Mouse (Mus musculus) intestine, postnatal 0 days (tissue): ENCODE data around the gene Erich2. TPM values are rescaled to one million over a fixed set of nuclear protein-coding genes. Genes with fewer than 3 reads are reported as not detected.

Source experiments
- ATAC-seq: fragments of 200-750 bp; cut with Nextera tagmentation; 2 replicates; pipeline ENCODE4 v1.8.0; 2017; ENCODE audit warnings: mild to moderate bottlenecking, moderate TSS enrichment, moderate library complexity
- H3K27ac ChIP-seq: fragments of 300-500 bp; sonication (generic); 2 replicates; pipeline ENCODE4 v1.5.1; 2014; ENCODE audit warnings: mild to moderate bottlenecking, low read depth, low read length, moderate library complexity
- H3K27me3 ChIP-seq: fragments of 300-500 bp; sonication (generic); replicated peaks from 2 replicates; pipeline ENCODE4 v1.6.1; 2014; ENCODE audit warnings: low read length, mixed read lengths; ENCODE audit not compliant: control insufficient read depth, insufficient read depth
- H3K36me3 ChIP-seq: fragments of 300-500 bp; sonication (generic); 2 replicates; pipeline ENCODE4 v1.6.1; 2014; ENCODE audit warnings: mild to moderate bottlenecking, moderate library complexity; ENCODE audit not compliant: control insufficient read depth, insufficient read depth
- H3K4me1 ChIP-seq: fragments of 300-500 bp; sonication (generic); replicated peaks from 2 replicates; pipeline ENCODE4 v1.6.1; 2014; ENCODE audit warnings: antibody characterized with exemption, low read length, mixed read lengths; ENCODE audit not compliant: control insufficient read depth, insufficient read depth
- H3K4me2 ChIP-seq: fragments of 300-500 bp; sonication (generic); replicated peaks from 2 replicates; pipeline ENCODE4 v1.6.1; 2014; ENCODE audit warnings: low read depth, mild to moderate bottlenecking, moderate library complexity
- H3K4me3 ChIP-seq: fragments of 300-500 bp; sonication (generic); 2 replicates; pipeline ENCODE4 v1.5.1; 2014; ENCODE audit warnings: low read depth, low read length
- H3K9ac ChIP-seq: fragments of 300-500 bp; sonication (generic); 2 replicates; pipeline ENCODE4 v1.6.1; 2014; ENCODE audit warnings: mild to moderate bottlenecking, low read depth, low read length
- H3K9me3 ChIP-seq: fragments of 300-500 bp; sonication (generic); 2 replicates; pipeline ENCODE4 v1.6.1; 2016; ENCODE audit warnings: mixed run types; ENCODE audit not compliant: control insufficient read depth
- CTCF ChIP-seq: sonication (generic); IDR thresholded peaks from 2 replicates; pipeline ENCODE4 v1.5.1; 2016; ENCODE audit warnings: low read depth, mild to moderate bottlenecking, control low read depth, antibody characterized with exemption, moderate library complexity
- WGBS: fragments of 180-500 bp; shearing (Covaris S2); extraction: QIAGEN DNeasy Blood & Tissue Kit; methylation state at CpG from one replicate; pipeline ENCODE4 v1.1.7; 2014; 5-methylcytosine and 5-hydroxymethylcytosine counted together
- polyA plus RNA-seq: library from polyadenylated mRNA; unstranded; fragments of >200 nt; fragmentation: Nextera tagmentation; extraction: Ambion mirVana; gene quantifications from 2 replicates; pipeline ENCODE4 v1.2.1, GENCODE M21; 2015

Gene Erich2
- polyA plus RNA-seq, 1 experiment from 2014 or later: 0.94 TPM

DNA sequence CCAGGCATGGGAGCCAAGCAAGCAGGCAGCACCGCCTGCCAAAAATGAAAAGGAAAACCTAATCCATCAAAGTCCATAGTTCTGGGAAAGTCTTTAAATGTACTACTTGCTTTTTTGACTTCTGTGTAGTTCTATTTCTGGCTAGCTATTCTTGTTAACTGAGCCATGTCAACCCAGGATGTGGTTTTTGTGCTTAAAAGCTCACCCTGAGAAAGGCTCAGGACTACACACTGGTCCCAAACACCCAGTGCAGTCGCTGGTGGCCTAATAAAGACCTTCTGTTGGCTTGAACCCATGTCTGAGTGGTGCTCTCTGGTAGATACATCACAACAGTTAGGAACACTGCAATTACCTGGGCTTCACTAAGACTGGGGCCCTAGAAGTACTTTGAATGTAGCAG, 42.8 kb downstream of the Erich2 start:
- TF ChIP-seq CTCF: no peak
- no peak for ATAC-seq
- no peaks in the 10 kb centered on the region for H3K27me3 ChIP-seq
- H3K4me3 ChIP-seq: no peak overlapping the region
- no peak overlapping the region for H3K9ac ChIP-seq
- no peaks in the 10 kb centered on the region for H3K4me1 ChIP-seq
- no peak overlapping the region for H3K27ac ChIP-seq
- WGBS: 82% methylated on average over 2 of the region's 2 CpGs
- H3K4me2 ChIP-seq: no peak overlapping the region
- no peaks in the 10 kb centered on the region for H3K36me3 ChIP-seq
- no peaks in the 10 kb centered on the region for H3K9me3 ChIP-seq

DNA sequence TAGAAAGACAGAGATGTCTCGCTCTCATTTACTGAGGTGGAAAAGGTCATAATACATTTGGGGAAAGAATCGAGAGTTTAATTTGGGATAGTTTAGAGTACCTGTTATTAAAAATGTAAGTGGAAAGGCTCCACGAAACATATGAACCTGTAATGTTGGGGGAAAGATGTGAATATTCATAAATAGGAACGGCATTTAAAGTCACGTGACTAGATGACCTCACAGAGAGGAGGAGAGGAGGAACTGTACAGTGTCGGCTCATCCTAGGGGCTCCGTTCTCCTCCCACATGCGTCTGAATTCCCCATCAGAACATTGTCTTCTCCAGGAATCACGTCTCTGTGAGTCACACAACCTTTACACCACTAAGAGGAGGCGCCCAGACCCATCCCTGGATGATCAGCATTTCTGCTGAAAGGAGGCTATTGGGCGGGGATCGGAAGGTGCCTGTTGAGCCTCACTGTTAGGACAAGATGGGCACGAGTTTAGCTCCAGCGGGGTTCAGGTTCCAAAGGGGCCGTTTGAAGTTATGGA, 43.5 kb downstream of the Erich2 start:
- TF ChIP-seq CTCF: no peak

DNA sequence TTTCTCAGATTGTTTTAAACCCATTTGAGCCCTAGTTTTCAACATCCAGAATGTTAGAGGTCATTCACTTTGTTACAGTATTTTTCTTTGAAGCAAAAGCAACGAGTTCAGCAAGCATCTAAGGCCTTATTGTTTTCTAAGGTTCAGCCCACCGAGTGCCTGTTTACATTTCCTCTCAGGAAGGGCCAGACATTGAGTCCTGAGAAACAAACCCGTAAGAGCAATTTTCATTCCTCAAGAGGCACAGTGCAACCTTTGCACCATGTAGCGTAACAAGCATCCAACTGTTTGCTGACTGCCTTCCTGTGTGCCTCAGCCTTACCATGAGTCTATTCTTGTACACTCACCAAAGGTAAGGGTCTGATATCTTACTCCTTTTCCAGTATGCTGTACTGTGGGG, 44.2 kb downstream of the Erich2 start, which contains the start of gene Gad1:
Gad1 (plus strand) TSS at position 301 of the 400 bp plus-strand sequence.
- H3K4me1 ChIP-seq: no peaks in the 10 kb centered on the region
- ATAC-seq: no peak
- WGBS: 29% methylated on average over 4 of the region's 4 CpGs
- H3K27ac ChIP-seq: no peak within 1 kb of the TSS
- H3K36me3 ChIP-seq: no peaks in the 10 kb centered on the region
- no peak within 1 kb of the TSS for H3K9ac ChIP-seq
- H3K9me3 ChIP-seq: no peaks in the 10 kb centered on the region
- 0 out of 2 replicates have a peak, but pooled peaks cover 4% of the 10 kb centered on the region for H3K27me3 ChIP-seq
- H3K4me3 ChIP-seq: no peak within 1 kb of the TSS
- no peak within 1 kb of the TSS for H3K4me2 ChIP-seq
- no peak for TF ChIP-seq CTCF

More for the DNA sequence above, 43.5 kb downstream of the Erich2 start:
- Histone ChIP-seq H3K27ac (no peak overlapping the region), H3K9me3 (no peaks in the 10 kb centered on the region), H3K27me3 (no peaks in the 10 kb centered on the region), H3K36me3 (no peaks in the 10 kb centered on the region), H3K4me2 (no peak overlapping the region), H3K9ac (no peak overlapping the region), H3K4me1 (no peaks in the 10 kb centered on the region), H3K4me3 (no peak overlapping the region)
- ATAC-seq: no peak
- WGBS: 79% methylated on average over 15 of the region's 15 CpGs

DNA sequence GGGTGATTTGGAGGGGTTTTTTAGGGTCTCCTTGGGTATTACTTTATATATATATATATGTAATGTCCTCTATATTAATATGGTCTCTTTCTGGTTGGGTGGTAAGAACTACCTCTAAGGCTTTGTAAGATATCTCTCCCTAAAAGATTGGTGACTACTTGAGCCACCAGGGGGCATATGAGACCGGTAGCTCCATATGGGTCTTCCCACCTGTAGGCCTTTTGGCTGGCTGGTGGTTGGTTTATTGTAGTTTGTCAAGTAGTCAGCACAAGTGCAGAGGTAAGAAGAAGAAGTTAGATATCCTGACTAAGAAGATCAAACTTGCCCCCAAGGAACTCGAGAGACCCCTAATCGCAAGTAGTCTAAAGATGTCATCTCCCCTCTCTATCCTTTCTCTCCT, 45.2 kb downstream of the Erich2 start:
- peak; percentile 36 for TF ChIP-seq CTCF
- no peaks in the 10 kb centered on the region for H3K9me3 ChIP-seq
- no peak overlapping the region for H3K4me3 ChIP-seq
- H3K27ac ChIP-seq: no peak overlapping the region
- H3K9ac ChIP-seq: no peak overlapping the region
- ATAC-seq: no peak
- H3K4me2 ChIP-seq: no peak overlapping the region
- H3K27me3 ChIP-seq: peaks cover 9% of the 10 kb centered on the region; the same call in 1 of the 2 replicates
- H3K36me3 ChIP-seq: no peaks in the 10 kb centered on the region
- no peaks in the 10 kb centered on the region for H3K4me1 ChIP-seq
- WGBS: 72% methylated on average over 3 of the region's 3 CpGs

DNA sequence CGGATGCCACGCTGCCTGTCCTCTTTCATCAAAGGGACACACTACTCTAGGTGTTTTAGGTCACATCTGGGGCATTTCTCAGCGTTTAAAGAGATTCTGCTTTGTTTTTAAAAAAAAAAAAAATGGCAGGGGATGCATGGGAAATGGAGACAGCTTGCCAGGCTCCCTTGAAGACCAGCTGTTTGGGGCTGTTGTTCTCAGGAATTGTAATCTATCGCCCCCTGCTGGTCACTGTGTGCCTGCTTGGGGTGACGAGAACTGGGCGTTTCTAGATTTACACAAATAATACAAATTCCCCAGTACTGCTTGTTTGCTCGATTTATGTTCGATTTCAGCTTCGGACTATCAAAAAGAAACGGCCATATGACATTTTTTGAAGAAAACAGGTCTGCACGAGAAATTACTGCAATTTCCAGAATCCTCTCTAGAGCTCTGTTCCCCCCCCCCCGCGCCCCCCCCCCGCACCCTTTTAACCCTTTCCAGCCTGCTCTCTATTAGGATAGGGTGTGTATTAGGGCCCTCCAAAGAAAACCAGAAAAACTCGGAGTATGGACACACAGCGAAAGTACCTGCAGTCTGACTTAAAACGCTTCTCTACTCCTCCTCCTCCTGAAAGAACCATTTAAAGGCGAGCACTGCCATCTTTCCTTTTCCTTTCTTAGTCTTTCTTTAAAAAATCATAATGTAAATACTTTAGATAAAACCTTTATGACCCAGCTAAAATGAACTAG, 49.7 kb downstream of the Erich2 start:
- H3K27ac ChIP-seq: no peak overlapping the region
- peaks cover 53% of the 10 kb centered on the region for H3K27me3 ChIP-seq
- peak; percentile 87 for TF ChIP-seq CTCF
- H3K4me3 ChIP-seq: no peak overlapping the region
- no peaks in the 10 kb centered on the region for H3K4me1 ChIP-seq
- no peaks in the 10 kb centered on the region for H3K9me3 ChIP-seq
- H3K4me2 ChIP-seq: no peak overlapping the region
- H3K36me3 ChIP-seq: no peaks in the 10 kb centered on the region
- WGBS: 7% methylated on average over 17 of the region's 18 CpGs
- ATAC-seq: no peak
- H3K9ac ChIP-seq: no peak overlapping the region

DNA sequence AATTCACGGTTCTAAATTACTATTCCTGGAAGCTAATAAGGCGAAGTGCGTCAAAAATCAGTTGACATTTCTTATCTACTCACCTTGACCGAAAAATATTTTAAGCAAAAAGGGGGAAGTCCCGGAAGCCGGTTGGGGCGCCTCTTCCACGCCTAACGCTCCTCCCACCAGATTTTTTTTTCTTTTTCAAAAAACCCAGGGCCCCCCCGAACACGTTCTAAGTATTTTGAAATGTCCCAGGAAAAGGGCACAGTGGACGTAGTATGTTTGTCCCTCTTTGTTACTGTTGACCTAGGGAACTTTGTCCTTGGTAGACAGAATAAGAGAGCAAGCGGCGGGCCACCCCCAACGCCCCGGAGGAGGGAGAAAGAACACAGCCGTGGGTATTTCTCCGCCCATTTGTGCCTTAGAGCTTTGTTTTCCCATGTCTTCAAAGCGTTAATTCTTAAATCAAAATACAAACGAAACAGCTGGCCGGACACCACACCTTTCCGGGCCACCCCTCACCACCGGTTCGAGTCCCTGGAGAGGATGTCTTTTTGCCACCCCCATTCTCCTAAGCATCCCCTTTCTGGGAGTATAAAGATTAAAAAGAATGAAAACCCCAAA, 50.3 kb downstream of the Erich2 start:
- WGBS: 7% methylated on average over 24 of the region's 24 CpGs
- no peaks in the 10 kb centered on the region for H3K36me3 ChIP-seq
- no peak overlapping the region for H3K27ac ChIP-seq
- no peak overlapping the region for H3K4me3 ChIP-seq
- H3K9ac ChIP-seq: no peak overlapping the region
- peaks cover 60% of the 10 kb centered on the region for H3K27me3 ChIP-seq
- no peak for ATAC-seq
- H3K4me1 ChIP-seq: no peaks in the 10 kb centered on the region
- TF ChIP-seq CTCF: no peak
- no peak overlapping the region for H3K4me2 ChIP-seq
- H3K9me3 ChIP-seq: no peaks in the 10 kb centered on the region
